In the genomic region with DNA sequence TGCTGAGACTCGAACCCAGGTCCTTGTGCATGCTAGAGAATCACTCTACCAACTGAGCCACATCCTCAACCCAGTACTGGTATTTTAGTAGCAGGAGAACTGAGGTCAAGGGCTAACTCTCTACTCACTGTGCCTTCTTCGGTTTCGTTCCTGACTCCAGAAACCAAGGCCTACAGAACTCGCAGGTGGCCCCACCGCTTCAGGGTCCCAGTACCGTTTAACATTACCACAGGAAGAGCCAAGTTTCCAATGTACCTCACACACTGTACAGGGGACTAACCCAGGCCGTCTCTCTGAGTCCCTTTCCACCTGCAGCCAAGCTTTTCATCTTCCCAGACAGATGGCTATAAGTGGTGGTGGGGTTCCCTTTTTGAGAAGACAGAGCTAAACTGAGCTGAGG, we compare ENCODE assay signal across 17 mouse cellular contexts. TPM values are rescaled to one million over a fixed set of nuclear protein-coding genes. Genes with fewer than 3 reads are reported as not detected.
"Had no signal": no experiment of that assay in that cellular context is flagged by ENCODE, and none has a peak within 500 bp of the region (broad histone marks: within the 10 kb centered on the region; RNA-seq: fewer than 3 reads in every experiment).

No protein-coding gene starts in this region.

- H3K4me3 ChIP-seq: neural tube, embryonic 13.5 days; neural tube, embryonic 15.5 days; stomach, embryonic 15.5 days had no signal

- H3K9me3 ChIP-seq: neural tube, embryonic 15.5 days; stomach, embryonic 15.5 days had no signal

- H3K27me3 ChIP-seq: neural tube, embryonic 13.5 days; neural tube, embryonic 15.5 days; stomach, embryonic 15.5 days had no signal

- H3K9ac ChIP-seq: neural tube, embryonic 13.5 days; neural tube, embryonic 15.5 days; stomach, embryonic 15.5 days had no signal

- DNase-seq: retina, postnatal 1 day; right cerebral cortex, adult 18-20 months; right cerebral cortex, postnatal 14 days; right cerebral cortex, postnatal 25 days; right cerebral cortex, postnatal 4 days; spleen, adult 18-20 months; thymus, adult 18-20 months; thymus, adult 2 months; thymus, postnatal 14 days; thymus, postnatal 25 days; thymus, postnatal 36 days; thymus, postnatal 4 days had no signal

- H3K4me2 ChIP-seq: neural tube, embryonic 13.5 days; neural tube, embryonic 15.5 days; stomach, embryonic 15.5 days had no signal

- H3K27ac ChIP-seq: neural tube, embryonic 13.5 days; neural tube, embryonic 15.5 days; stomach, embryonic 15.5 days; stomach, postnatal 0 days had no signal

- H3K36me3 ChIP-seq: neural tube, embryonic 13.5 days; neural tube, embryonic 15.5 days; stomach, embryonic 15.5 days had no signal

RNA-seq across cellular contexts. Expression of gene Sstr3, which starts 40.9 kb away (rescaled TPM):
- total RNA-seq: neutrophil, adult 5-6 weeks had no signal
